Mouse (Mus musculus) limb, embryonic 12.5 days (tissue): Measurements from ENCODE around the gene Rnf185. TPM values are rescaled to one million over a fixed set of nuclear protein-coding genes. Genes with fewer than 3 reads are reported as not detected.
A peak's percentile ranks its signal among the peaks of the same experiment; 100 is the strongest.

ENCODE experiments used
- ATAC-seq: fragments of 200-750 bp; cut with Nextera tagmentation; 2 replicates; pipeline ENCODE4 v1.8.0; 2017; ENCODE audit warnings: low read depth, moderate TSS enrichment; ENCODE audit not compliant: insufficient number of reproducible peaks, insufficient read depth, low FRiP score, low TSS enrichment
- H3K27ac ChIP-seq: fragments of 300-500 bp; sonication (generic); 2 replicates; pipeline ENCODE4 v1.5.1; 2016; ENCODE audit warnings: mild to moderate bottlenecking, moderate library complexity
- H3K27me3 ChIP-seq: fragments of 300-500 bp; sonication (generic); 2 replicates; pipeline ENCODE4 v1.6.1; 2016; ENCODE audit warnings: mild to moderate bottlenecking, moderate library complexity
- H3K36me3 ChIP-seq: fragments of 300-500 bp; sonication (generic); 2 replicates; pipeline ENCODE4 v1.6.1; 2016; ENCODE audit warnings: mild to moderate bottlenecking, moderate library complexity
- H3K4me1 ChIP-seq: fragments of 300-500 bp; sonication (generic); replicated peaks from 2 replicates; pipeline ENCODE4 v1.6.1; 2016
- H3K4me2 ChIP-seq: fragments of 300-500 bp; sonication (generic); 2 replicates; pipeline ENCODE4 v1.6.1; 2016; ENCODE audit warnings: mild to moderate bottlenecking, moderate library complexity
- H3K4me3 ChIP-seq: fragments of 300-500 bp; sonication (generic); replicated peaks from 2 replicates; pipeline ENCODE4 v1.5.1; 2016; ENCODE audit warnings: mild to moderate bottlenecking
- H3K9ac ChIP-seq: fragments of 300-500 bp; sonication (generic); replicated peaks from 2 replicates; pipeline ENCODE4 v1.6.1; 2016; ENCODE audit warnings: mild to moderate bottlenecking, moderate library complexity
- H3K9me3 ChIP-seq: fragments of 300-500 bp; sonication (generic); 2 replicates; pipeline ENCODE4 v1.6.1; 2016; ENCODE audit warnings: mild to moderate bottlenecking, moderate library complexity
- WGBS: fragments of 180-500 bp; shearing (Covaris S2); methylation state at CpG from one replicate; pipeline ENCODE4 v1.1.7; 2016; 5-methylcytosine and 5-hydroxymethylcytosine counted together
- polyA plus RNA-seq: library from polyadenylated mRNA; unstranded; fragments of >200 nt; fragmentation: Nextera tagmentation; extraction: Ambion mirVana; gene quantifications from 2 replicates; pipeline ENCODE4 v1.2.1, GENCODE M21; 2016

The Rnf185 gene
- polyA plus RNA-seq, 1 experiment from 2014 or later = 35.4 TPM

- H3K4me1 ChIP-seq = peaks cover 46% of the 10 kb centered on the region
- H3K4me3 ChIP-seq = 0 out of 2 replicates have a peak overlapping the region, but pooled peaks have one; percentile 1
Observed at GRCm38 (mm10) chr11:3374293-3374645, 77.9 kb downstream of the Rnf185 start.

DNA sequence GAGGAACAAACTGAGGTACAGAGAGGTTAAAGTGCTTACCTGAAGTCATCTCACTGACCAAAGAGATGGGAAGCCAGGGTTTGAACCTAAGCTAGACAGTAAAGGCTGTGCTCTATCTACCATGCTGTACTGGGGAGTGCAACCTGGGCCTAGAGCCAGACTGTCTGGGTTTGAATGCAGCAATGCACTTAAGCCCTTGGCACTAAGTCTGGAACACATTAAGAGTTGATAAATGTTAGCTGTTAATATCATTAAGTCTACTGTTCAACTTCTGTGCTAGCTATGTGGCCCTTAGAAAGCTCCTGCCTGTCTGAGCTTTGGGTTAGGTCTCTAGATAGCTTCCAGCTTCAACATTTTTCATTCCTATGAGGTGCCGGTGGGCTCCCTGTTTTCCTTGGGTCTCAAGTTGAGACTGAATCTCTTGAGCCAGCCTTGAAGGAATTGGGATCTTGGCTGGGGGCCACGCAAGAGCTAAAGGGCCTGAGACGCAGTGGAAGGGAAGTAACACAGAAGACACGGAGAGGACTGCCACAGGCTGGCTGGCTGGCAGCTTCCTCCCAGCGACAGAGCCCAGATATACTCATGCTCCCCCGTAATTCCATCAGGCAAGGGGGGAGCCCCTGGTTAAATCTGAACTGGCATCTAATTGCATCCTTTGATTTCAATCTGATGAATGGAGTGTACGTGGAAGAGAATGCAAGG is 78.4 kb downstream of the Rnf185 start:
- no peaks in the 10 kb centered on the region for H3K9me3 ChIP-seq
- no peaks in the 10 kb centered on the region for H3K36me3 ChIP-seq
- no peaks in the 10 kb centered on the region for H3K27me3 ChIP-seq
- peaks cover 51% of the 10 kb centered on the region for H3K4me1 ChIP-seq
- 0 out of 2 replicates have a peak overlapping the region, but pooled peaks have one; percentile 1 for H3K4me3 ChIP-seq
- WGBS = 15% methylated on average over 7 of the region's 7 CpGs
- peak overlapping the region; percentile 42 for H3K4me2 ChIP-seq
- 0 out of 2 replicates have a peak overlapping the region, but pooled peaks have one; percentile 24 for H3K9ac ChIP-seq
- H3K27ac ChIP-seq = peak overlapping the region; percentile 83
- ATAC-seq = no peak

More at GRCm38 (mm10) chr11:3374293-3374645, 77.9 kb downstream of the Rnf185 start:
- Histone ChIP-seq H3K27me3 (no peaks in the 10 kb centered on the region), H3K4me2 (peak overlapping the region; percentile 42), H3K27ac (peak overlapping the region; percentile 83), H3K9me3 (no peaks in the 10 kb centered on the region), H3K36me3 (no peaks in the 10 kb centered on the region), H3K9ac (0 out of 2 replicates have a peak overlapping the region, but pooled peaks have one; percentile 24)
- WGBS = 5% methylated on average over 7 of the region's 7 CpGs
- ATAC-seq = no peak

- peak overlapping the region; percentile 69 for H3K9ac ChIP-seq
- H3K27me3 ChIP-seq = no peaks in the 10 kb centered on the region
- H3K4me3 ChIP-seq = peak overlapping the region; percentile 58
- peak overlapping the region; percentile 90 for H3K4me2 ChIP-seq
- H3K36me3 ChIP-seq = no peaks in the 10 kb centered on the region
- 0 out of 2 replicates have a peak, but pooled peaks have one; percentile 14 for ATAC-seq
- 18% methylated on average over 7 of the region's 7 CpGs for WGBS
- peaks cover 52% of the 10 kb centered on the region for H3K4me1 ChIP-seq
- no peaks in the 10 kb centered on the region for H3K9me3 ChIP-seq
- H3K27ac ChIP-seq = peak overlapping the region; percentile 72
Observed at GRCm38 (mm10) chr11:3371599-3372295, 80.4 kb downstream of the Rnf185 start.

- Histone ChIP-seq H3K4me3 (peak overlapping the region; percentile 58), H3K9me3 (no peaks in the 10 kb centered on the region), H3K9ac (peak overlapping the region; percentile 69), H3K27ac (peak overlapping the region; percentile 72; the same call in 1 of the 2 replicates), H3K4me1 (peaks cover 52% of the 10 kb centered on the region), H3K4me2 (peak overlapping the region; percentile 90), H3K36me3 (no peaks in the 10 kb centered on the region), H3K27me3 (no peaks in the 10 kb centered on the region)
- ATAC-seq = peak; percentile 89
- WGBS = 2% methylated on average over 27 of the region's 27 CpGs
Observed at GRCm38 (mm10) chr11:3370928-3371598, 81.1 kb downstream of the Rnf185 start.

- Histone ChIP-seq H3K4me2 (peak overlapping the region; percentile 90), H3K4me3 (peak overlapping the region; percentile 58), H3K4me1 (peaks cover 49% of the 10 kb centered on the region), H3K9me3 (no peaks in the 10 kb centered on the region), H3K9ac (0 out of 2 replicates have a peak overlapping the region, but pooled peaks have one; percentile 27), H3K27ac (no peak overlapping the region; the same call in 1 of the 2 replicates), H3K36me3 (no peaks in the 10 kb centered on the region), H3K27me3 (no peaks in the 10 kb centered on the region)
- no peak for ATAC-seq
- 90% methylated on average over 2 of the region's 2 CpGs for WGBS
Observed at GRCm38 (mm10) chr11:3370162-3370561, 82.0 kb downstream of the Rnf185 start.

DNA sequence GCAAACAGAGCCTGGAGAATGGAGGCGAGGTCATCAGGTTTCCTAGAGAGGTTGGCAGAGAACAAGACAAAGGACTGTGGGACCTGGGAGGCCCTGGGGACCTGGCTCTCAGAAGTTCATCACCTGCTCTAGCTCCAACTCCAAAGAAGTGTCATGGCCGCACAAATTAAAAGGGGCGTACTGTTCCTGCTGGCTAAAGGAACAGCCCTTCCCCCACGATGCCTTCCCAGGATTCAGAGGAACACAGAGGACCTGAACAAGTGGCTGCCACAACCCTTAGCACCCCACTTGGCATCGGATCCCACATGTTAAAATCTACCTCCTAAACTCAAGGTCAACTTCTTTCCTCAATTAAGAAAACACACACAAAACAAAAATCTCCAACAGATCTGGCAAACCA is 82.7 kb downstream of the Rnf185 start:
- Histone ChIP-seq H3K27me3 (no peaks in the 10 kb centered on the region), H3K4me3 (no peak overlapping the region), H3K9ac (0 out of 2 replicates have a peak overlapping the region, but pooled peaks have one; percentile 8), H3K36me3 (no peaks in the 10 kb centered on the region), H3K27ac (0 out of 2 replicates have a peak overlapping the region, but pooled peaks have one; percentile 41), H3K4me1 (peaks cover 42% of the 10 kb centered on the region), H3K4me2 (peak overlapping the region; percentile 90; the same call in 1 of the 2 replicates), H3K9me3 (no peaks in the 10 kb centered on the region)
- 83% methylated on average over 5 of the region's 5 CpGs for whole genome bisulfite sequencing
- ATAC-seq = no peak

DNA sequence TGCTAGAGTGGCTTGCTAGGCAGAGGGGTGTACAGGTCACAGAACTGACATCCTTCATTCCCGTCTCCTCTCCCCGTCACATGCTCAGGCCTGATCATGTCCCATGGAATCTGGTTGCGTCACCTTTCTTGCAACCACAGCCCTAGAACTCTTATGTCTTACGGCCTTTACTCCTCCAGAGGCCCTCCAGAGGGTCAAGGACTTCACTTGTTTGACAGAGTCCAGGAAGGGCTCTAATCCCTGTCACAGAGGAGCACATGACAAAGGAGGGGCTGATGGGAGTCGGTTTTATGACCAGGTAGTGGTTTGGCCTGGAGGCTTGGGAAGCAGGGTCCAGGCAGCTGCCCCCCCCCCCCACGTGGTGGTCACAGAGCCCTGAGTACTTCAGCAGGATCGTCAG is 83.2 kb downstream of the Rnf185 start:
- Histone ChIP-seq H3K27ac (0 out of 2 replicates have a peak overlapping the region, but pooled peaks have one; percentile 41), H3K4me2 (no peak overlapping the region), H3K4me1 (peaks cover 38% of the 10 kb centered on the region), H3K9me3 (no peaks in the 10 kb centered on the region), H3K27me3 (no peaks in the 10 kb centered on the region), H3K36me3 (no peaks in the 10 kb centered on the region), H3K4me3 (no peak overlapping the region), H3K9ac (0 out of 2 replicates have a peak overlapping the region, but pooled peaks have one; percentile 8)
- WGBS = 42% methylated on average over 7 of the region's 7 CpGs
- no peak for ATAC-seq

DNA sequence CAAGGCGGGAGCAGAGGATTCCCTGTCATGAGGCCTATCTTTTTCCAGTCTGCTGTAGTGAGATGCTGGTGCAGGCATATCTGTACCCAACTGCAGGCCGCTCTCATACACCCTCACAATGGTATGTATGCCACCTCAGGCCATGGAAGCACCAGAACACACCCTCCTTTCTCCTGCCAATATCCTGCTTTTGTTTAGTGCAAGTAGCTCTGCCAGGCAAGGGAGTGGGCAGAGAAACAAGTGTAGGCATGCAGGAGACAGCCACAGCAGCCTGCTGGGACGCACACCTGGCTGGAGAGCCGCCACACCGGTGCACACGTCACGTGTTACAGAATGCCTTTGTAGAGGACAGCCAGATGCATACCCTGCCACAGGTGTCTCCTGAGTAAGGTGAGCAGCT is 85.8 kb downstream of the Rnf185 start:
- Histone ChIP-seq H3K27me3 (no peaks in the 10 kb centered on the region), H3K4me1 (peaks cover 22% of the 10 kb centered on the region), H3K9me3 (0 out of 2 replicates have a peak, but pooled peaks cover 4% of the 10 kb centered on the region), H3K9ac (no peak overlapping the region), H3K4me2 (no peak overlapping the region), H3K4me3 (no peak overlapping the region), H3K27ac (0 out of 2 replicates have a peak overlapping the region, but pooled peaks have one; percentile 29), H3K36me3 (no peaks in the 10 kb centered on the region)
- WGBS = 84% methylated on average over 7 of the region's 7 CpGs
- no peak for ATAC-seq

Other genes with a start within 250 kb of the Rnf185 start
- gene Eif4enif1, start 250.0 kb downstream of the Rnf185 start, polyA plus RNA-seq = 66.8 and 80.7 TPM in 2 replicates
- gene Drg1, start 185.9 kb downstream of the Rnf185 start, polyA plus RNA-seq = 216 and 228 TPM in 2 replicates
- gene Patz1, start 163.5 kb downstream of the Rnf185 start, polyA plus RNA-seq = 72.2 and 75.0 TPM in 2 replicates
- gene Pik3ip1, start 122.0 kb downstream of the Rnf185 start, polyA plus RNA-seq = 15.1 and 18.8 TPM in 2 replicates
- gene Limk2, start 43.2 kb downstream of the Rnf185 start, polyA plus RNA-seq = 58.5 and 62.3 TPM in 2 replicates
- gene Pla2g3, start 35.9 kb upstream of the Rnf185 start, polyA plus RNA-seq = 0.45 and 0.53 TPM in 2 replicates
- 0.10 TPM in 1 of 2 replicates, not detected in the other for gene Inpp5j, start 52.5 kb upstream of the Rnf185 start, polyA plus RNA-seq
- gene Selenom, start 62.3 kb upstream of the Rnf185 start, polyA plus RNA-seq = 79.4 and 80.2 TPM in 2 replicates
- 46.4 and 46.8 TPM in 2 replicates for gene Smtn, start 88.2 kb upstream of the Rnf185 start, polyA plus RNA-seq
- 50.5 and 54.0 TPM in 2 replicates for gene Morc2a, start 196.8 kb upstream of the Rnf185 start, polyA plus RNA-seq